Mouse (Mus musculus) naive thymus-derived CD4-positive, alpha-beta T cell, adult 2 months (primary cell): ENCODE measurements around the gene Eif3f.

ENCODE experiments used
- DNase-seq: peaks from one replicate; pipeline ENCODE4 v3.0.0-alpha.2; 2011; ENCODE audit warnings: low read depth

The Eif3f gene

DNA sequence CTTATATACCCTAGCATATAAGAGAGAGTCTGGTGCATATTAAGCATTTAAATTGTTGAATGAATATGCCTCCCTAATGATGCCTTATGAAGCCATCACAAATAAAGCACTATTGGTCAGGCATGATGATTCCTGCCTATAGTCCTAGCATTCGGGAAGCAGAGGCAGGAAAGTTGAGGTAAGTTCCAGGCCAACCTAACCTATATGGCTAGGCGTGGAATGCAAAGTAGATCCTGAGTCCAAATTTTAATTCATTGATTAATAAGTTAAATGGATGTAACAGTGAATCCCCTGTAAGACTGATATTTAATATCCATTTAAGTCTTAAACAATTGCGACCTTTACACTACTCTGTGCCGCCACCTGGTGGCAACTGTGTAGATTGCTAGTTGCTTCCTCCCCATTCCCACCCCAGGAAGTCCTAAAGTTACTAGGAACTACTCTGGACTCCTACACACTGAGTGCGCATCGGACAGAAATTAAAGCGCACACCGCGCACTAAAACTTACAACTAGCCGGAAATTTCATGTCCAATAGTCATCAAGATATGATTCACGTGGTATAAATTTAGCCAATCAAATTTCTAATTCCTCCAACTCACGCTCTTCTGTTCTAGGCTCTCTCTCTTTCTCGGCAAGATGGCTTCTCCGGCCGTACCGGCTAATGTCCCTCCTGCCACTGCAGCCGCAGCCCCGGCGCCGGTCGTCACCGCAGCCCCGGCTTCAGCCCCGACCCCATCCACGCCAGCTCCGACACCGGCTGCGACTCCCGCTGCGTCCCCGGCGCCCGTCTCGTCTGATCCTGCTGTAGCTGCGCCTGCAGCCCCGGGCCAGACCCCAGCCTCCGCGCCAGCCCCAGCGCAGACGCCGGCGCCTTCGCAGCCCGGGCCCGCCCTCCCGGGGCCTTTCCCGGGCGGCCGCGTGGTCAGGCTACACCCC is at the start of gene Eif3f:
Eif3f (plus strand) TSS at position 624 of the 938 bp plus-strand sequence.
- DNase-seq = peak; percentile 99

DNA sequence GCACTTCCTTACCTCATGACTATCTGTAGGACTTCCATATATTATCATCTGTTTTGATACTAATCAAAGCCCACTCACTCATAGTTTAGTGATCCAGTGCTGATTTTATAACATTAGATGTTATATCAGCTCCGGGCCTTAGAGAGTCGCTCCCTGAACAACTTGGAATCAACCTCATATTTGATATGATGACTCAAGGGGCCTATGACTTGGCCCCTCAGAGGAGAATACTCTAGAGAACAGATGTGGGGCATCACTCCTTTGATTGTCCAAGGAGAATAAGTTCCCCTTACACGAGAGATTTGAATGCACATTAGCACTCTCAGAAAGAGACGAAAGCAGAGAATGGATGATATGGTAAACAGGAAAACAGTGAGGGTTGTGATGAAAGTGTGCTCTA is 49.3 kb upstream of the Eif3f start, which contains the start of gene Olfr518:
Olfr518 (minus strand) TSS at position 101 of the 400 bp plus-strand sequence.
- no peak for DNase-seq

DNA sequence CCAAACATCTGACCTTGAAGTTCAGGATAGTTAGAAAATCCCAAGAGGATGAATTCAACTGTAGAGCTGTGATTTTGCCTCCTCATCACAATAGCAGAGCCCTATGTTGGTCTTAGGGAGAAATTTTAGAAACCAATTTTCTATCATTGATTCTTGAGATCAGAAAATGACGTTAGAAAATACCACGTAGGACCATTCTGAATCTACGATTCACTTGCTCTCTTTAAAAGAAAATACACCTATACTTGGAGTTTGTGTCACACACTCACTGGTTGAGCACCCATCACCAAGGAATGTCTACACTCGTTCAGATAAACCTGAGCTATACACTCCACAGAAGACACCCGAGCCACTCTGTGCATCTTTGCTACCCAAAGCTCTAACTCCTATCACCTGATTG is 39.9 kb upstream of the Eif3f start, which contains the start of gene Olfr519:
Olfr519 (minus strand) TSS at position 101 of the 400 bp plus-strand sequence.
- DNase-seq = no peak

DNA sequence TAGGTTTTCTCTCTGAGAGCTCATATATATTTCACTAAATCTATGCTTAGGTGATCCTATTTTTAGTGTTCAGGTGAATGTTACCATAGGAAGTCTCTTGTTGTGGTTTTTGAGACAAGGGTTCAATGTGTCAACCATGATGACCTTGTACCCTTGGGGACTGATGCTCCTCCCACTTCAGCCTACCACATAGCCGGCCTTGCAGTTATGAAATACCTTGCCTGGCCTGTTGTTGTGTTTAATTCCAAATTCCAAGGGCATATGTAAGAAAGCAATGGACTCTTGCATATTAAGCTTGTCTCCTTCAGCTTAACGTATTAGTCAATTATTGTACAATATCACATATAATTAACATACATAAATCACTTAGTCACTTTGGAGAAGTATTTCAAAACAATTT is 30.2 kb upstream of the Eif3f start:
- DNase-seq = no peak

DNA sequence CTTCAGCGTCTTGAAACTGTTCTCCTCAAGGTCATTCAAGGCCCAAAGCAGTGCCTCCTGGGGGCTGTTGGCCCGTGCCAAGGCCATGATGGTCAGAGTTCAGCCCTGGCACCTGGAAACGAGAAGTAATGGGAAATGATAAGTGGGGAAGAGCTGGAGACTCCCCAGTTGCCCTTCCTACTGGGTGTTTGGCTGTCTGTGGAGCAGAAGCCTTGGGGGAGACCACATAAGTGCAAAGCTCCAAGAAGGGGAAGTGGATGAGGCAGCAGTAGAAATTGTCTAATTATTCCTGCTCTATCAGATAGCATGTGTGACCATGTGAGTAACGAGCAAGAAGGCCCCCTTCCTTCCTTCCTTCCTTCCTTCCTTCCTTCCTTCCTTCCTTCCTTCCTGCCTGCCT is 7.2 kb upstream of the Eif3f start:
- no peak for DNase-seq

DNA sequence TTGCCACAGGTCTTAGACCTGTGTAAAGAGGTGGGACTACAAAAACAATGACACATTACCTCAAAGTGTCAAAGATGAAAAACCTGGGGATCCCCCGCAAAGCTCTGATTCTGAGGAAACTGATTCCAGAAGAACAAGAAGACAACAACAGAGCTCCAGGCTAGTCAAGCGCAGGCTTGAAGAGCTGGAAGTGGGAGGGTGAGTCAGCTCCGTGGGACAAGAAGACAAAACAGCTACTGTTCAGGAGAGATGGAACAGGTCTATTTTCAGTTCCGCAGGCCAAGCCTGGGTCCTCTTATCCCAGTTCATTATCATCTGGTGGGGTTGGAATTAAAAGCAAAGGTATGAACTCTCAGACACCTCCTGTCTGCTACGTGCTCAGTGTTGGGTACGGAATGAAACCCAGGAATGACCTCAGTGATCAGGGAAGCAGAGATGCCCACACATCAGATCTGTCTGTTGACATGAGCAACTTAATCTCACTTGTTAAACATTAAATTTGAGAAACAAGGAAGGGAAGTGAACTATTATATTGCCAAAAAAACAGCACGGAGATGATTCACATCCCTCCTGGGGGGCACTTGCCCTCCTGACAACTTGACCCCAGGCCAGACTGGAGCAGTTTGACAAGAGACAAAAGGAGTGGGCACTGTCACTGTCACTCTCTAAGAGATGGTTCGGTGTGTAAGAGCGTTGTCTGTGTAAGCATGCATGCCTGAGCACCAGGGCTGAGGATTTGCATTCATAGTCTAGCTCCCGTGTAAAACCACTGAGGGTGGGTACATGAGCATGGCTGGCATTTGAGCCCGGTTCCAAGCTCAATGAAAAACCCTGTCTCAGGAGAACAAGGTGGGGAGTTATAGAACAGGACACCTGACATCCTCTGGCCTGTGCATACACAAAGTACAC is 5.7 kb upstream of the Eif3f start:
- DNase-seq = no peak

DNA sequence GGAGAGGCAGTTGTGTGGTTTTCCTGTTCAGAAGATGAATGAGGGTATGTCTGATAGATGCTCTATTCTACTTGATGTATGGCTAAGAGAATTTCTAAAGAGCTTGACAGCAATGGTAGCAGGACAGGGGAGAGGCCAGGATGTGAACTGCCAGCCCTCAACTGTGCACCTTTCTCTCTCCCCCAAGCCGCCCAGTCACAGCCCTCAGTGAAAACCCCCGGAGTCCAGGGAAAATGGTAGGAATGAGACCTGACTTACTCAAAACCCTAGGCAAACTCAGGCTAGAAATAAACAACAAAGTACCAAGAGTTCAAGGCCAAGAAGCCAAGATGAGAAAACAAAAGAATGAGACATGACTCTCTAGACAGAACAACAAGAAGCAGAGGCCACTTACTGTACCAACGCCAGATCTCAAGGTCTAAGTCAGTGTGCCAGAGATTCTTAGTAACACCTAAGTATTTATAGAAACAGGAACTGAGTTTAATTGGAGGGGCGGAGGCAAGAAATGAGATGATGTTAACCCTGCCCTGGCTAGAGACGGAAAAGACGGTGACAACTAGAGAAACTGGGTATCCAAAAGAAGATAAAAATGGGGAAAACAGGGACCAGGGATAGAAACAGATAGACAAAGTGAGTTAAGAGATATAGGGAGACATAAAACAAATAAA is 4.4 kb upstream of the Eif3f start, which contains the start of gene Nlrp10:
Nlrp10 (minus strand) TSS at position 453 of the 668 bp plus-strand sequence.
- no peak for DNase-seq

DNA sequence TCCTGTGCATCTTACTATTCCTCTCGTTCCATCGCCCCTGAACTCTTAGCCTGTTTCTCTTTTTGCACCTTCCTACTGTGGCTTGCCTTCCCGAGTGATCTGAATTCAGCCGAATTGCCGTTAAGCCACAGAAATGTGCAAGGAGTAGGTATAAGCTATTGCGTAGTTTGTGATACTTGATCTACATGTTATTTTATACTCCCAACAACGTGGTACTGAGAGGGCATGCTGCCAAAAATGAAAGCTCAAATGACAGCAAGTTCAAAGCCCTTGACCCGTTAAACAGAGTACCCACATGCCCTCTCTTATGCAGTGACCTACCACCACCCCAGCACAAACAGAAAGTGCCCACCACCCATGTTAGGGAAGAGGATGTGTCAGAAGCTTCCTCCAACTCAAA is 619 bp downstream of the Eif3f start:
- DNase-seq = no peak

DNA sequence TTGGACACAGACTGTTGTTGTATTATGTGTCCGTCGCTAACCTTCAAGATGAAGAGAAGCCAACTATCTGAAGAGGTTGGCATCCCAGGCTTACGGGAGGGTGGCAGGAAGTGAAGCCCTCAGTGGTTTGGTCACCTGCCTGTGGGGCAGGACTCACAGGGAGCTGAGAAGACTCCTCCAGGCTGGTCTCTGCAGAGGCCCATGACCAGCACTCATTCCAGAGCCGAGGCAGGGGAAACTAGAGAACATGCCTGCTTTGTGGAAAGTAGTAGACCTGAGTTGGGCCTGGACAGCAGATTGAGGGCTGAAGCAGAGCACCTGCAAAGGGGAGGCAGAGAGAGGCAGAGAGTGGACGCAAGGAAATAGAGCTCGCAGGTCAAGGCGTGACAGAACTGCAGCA is 1.2 kb downstream of the Eif3f start:
- DNase-seq = no peak

DNA sequence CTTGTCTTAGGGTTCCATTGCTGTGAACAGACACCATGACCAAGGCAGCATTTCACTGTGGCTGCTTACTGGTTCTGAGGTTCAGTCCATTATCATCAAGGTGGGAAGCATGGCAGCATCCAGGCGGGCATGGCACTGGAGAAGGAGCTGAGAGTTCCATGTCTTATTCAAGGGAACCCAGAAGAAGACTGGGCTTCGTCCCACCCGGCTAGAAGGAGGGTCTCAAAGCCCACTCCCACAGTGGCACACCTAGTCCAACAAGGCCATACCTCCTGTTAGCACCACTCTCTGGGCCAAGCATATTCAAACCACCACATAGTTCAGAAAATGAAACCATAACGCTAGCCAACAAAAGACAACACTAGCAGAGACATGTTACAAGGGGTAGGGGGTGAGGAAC is 2.4 kb downstream of the Eif3f start:
- no peak for DNase-seq

DNA sequence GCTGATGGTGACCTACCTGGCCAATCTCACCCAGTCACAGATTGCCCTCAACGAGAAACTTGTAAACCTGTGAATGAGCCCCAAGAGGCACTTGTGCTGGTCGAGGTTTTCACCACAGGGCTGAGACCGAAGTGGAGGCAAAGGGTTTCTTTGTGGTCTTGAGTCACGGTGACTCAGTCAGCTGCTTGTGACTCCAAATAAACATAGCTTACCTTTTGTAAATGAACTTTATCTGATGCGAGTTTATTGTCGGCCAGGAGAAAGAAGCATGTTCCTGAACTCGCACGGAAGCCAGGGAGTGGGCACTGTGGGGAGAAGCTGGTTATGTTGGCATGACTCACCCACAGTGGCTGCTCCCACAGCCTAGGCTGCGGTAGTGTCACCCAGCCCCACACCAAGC is 7.2 kb downstream of the Eif3f start:
- DNase-seq = no peak

DNA sequence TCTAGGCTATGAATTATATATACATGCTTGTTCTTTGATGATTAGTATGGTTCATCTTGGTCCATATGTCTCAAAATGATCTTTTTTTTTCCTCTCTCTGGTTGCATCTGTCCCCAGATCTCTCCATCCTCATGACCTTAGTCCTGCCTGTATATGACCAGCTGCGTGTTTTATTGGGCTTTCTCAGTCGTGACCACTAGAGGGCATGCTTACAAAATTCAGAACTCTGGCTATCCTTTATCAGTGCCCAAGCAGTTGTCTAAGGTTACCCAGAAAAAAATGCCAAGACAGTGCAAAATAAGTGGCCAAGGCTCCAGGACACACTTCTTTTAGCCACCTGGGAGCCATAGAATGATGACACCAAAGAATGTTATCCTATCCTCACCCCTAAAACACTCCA is 9.8 kb downstream of the Eif3f start:
- peak; percentile 67 for DNase-seq

DNA sequence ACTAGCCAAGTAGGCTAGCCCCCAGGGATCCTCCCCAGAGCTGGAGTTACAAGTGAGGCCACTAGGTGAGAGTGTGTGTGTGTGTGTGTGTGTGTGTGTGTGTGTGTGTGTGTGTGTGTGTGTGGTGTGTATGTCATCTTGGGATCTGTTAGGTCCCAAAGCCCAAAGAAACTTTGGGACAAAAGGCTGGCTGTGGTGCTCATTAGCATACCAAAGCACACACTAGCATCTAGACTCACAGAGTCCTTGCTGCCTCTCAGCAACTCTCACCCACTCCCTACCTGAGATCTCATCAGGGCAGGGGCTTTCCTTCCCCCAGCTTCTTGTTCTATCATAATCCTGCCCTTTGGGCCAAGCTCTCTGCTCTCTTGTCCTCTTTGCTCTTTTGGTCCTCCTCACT is 14.4 kb downstream of the Eif3f start:
- no peak for DNase-seq

DNA sequence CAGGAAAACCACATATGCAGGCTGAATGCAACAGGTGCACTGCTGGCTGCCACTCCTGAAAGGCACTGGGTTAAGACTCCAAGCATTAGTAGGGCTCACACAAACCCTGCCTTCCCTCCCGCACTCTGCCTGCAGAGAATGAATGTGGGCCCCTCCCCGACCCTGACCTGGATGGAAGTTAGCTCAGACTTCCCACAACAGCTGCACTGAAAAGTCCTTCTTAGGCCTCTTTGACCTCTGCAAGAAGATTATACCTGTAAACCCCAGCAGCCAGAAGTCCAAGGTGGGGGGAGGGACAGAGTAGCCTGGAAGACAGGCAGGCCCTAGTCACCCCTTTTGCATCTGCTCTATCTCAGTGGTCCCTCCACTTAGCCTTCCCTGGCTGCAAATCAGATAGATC is 15.1 kb downstream of the Eif3f start:
- DNase-seq = no peak

DNA sequence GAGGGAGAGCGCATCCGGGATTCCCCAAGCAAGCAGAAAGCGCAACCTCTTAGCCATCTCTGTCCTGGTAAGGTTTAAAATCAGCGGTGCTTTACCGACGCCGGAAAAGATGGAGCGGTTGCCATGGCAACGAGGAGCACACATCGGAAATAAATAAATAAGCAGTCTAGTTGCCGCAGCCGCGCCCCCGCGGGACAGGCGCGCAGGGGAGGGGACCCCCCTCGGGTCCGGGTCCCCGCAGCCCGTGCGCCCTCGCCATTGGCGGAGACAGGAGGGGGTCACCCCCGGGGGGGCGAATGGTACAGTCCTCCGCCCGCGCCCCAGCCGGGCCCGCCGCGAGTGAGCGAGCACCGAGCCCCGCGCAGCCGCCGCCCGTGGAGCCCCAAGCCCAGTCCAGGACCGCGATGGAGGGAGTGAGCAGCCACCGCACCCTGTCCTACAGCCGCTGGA is 16.1 kb downstream of the Eif3f start, which contains the start of gene Tub:
Tub (plus strand) TSS at position 27 of the 450 bp plus-strand sequence.
- DNase-seq = peak; percentile 78

DNA sequence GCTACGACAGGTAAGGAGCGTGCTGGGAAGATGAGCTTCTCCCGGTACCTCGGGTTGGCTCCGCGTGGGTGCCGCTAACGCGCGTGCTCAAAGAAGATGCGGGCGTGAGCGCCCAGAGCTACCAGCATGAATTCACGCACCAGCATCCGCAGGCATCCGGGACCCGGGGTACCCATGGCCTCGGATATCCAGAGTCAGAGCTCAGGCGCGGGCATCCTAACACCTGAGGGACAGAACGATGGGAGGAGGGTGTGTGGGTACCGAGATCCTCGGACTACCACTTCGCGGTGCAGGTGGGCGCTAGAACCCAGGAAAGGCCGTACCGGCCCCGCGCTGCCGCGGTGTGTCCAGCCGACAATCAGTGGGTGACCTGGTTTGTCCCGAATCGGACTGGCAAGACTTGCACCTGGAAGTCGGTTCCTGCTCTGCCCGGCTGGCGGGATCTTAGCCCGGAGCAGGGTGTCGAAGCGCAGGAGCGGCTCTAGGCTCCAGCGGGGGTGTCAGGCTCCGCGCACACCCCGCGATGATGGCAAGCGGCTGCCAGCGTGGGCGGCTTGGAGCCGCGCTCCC is 16.6 kb downstream of the Eif3f start:
- no peak for DNase-seq

DNA sequence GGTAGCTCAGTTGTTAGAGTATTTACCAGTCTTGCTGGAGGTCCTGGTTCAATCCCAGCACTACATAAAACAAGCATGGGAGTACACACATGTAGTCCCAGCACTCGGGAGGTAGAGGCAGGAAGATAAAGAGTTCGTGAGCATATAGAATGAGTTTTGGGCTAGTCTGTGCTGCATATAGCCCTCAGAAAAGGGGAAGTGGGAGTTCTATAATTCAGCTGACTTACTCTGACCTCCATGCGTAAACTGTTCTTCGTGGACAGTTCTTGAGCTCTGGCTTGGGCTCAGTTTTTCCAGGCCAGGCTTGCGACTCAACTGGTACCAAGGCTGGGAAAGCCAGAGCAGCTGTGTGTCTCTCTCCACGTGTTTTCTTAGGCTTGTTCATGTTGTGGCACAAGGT is 18.6 kb downstream of the Eif3f start:
- DNase-seq = no peak

DNA sequence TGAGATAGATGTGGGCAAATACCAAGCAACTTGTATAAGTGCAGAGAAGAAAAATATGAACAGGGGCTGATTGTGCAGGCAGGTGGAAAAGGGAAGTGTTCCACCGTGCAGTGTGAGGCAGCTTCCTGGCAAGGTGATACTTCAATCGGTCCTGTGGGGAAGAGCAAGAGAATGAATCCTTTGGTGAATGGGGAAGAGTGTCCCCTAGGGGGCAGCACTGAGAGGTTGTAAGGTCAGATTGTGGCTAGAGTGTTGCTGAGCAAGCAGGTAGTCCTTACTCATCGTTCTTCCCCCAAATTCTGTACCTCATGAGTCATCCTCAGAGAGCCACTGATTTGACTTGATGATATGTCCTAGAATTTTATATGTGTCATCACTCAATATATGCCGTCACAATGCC is 20.0 kb downstream of the Eif3f start:
- DNase-seq = peak; percentile 39

DNA sequence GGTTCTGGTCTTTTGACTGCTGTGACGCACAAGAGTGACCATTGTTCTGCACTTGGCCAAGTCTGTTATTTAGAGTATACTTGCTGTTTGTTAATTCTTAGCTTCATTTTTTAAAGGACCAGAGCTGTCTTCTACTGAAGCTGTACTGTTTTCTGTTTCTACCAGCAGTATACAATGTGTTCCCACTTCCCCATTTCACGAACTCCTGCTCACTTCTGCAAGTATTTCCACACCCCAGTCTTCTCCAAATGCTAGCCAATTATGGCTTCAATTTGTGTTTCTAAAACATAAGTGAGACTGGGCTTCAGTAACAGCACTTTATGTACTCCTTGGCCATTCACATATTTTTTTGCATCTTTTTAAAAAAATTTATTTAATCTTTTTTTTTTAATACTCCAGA is 23.5 kb downstream of the Eif3f start:
- no peak for DNase-seq

DNA sequence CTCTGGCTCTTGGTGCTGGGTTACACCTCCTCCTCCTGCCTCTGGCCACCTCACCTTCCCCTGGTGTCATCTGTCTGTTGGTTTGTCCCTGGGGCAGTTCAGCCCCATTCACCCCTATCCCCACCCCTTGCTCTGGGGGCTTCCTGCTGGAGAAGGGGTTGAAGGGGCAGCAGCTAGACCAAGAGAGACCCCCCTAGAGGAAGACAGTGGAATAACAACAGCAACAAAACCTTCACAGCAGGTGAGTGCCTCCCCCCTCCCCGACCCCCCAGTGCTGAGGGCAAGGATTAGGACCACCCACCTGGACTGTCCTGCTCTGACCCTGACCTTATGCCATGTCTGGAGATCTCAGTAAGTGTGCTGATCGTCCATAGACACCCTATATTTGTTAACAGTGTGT is 31.8 kb downstream of the Eif3f start:
- no peak for DNase-seq

DNA sequence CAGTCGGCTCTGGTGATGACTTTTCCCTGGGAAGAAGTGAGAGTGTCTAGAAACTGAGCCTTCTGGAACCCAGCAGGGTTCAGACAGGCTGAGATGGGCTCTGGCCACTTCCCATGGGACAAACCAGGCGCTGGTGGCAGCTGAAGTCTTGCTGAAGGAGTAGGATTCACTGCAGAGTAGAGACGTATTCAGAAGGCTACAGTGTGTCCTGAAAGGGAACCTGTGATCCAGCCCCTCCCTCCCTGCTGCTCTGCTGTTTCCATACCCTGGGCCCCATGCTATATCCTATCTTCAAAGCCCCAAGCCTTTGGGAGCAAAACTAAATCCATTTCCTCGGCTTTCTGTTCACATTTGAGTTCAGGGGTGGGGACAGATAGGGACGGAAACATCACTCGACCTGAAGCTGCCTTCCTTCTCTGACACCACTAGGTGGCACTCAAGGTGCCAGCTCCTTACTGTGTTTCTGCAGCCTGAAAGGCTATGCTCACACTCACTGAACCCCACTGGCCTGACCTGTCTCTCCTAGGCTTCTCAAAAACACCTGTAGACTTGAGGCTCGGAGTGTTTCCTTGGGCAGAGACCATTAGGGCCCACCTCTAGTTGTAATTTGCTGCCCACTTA is 32.6 kb downstream of the Eif3f start:
- DNase-seq = peak; percentile 53
